Mouse (Mus musculus) lung, adult 2 months (tissue): Measurements from ENCODE around the gene Nup210. TPM values are rescaled to one million over a fixed set of nuclear protein-coding genes. Genes with fewer than 3 reads are reported as not detected.

Experiments
- DNase-seq: peaks from one replicate; pipeline ENCODE4 v3.0.0; 2022
- H3K4me1 ChIP-seq: fragments of 200-500 bp; 2 replicates; pipeline ENCODE4 v1.6.1; 2011; ENCODE audit warnings: low read length; ENCODE audit not compliant: control insufficient read depth, insufficient read depth
- H3K4me3 ChIP-seq: fragments of 200-500 bp; replicated peaks from 2 replicates; pipeline ENCODE3; 2011; ENCODE audit warnings: low read depth, mild to moderate bottlenecking, control low read depth, low read length; ENCODE audit errors: extremely low read depth
- CTCF ChIP-seq: fragments of 200-500 bp; IDR thresholded peaks from 2 replicates; pipeline ENCODE4 v1.5.1; 2011; ENCODE audit warnings: mild to moderate bottlenecking, low read length, control low read depth; ENCODE audit not compliant: insufficient read depth
- POLR2A ChIP-seq: fragments of 200-500 bp; IDR thresholded peaks from 2 replicates; pipeline ENCODE4 v1.6.1; 2011; ENCODE audit warnings: low read depth, mild to moderate bottlenecking, control low read depth, low read length, borderline replicate concordance; ENCODE audit errors: extremely low read depth
- WGBS: fragments of 180-500 bp; shearing (Covaris S2); methylation state at CpG from one replicate; pipeline ENCODE4 v1.1.7; 2018; 5-methylcytosine and 5-hydroxymethylcytosine counted together
- polyA plus RNA-seq: library from polyadenylated mRNA; depleted of rRNA; stranded (reverse); fragments of >200 nt; gene quantifications from 2 replicates; pipeline ENCODE4 v1.2.3, GENCODE M21; 2012

Nup210 gene
- polyA plus RNA-seq, 1 experiment: 25.7 TPM

GRCm38 (mm10) chr6:91157237-91157570, 40.6 kb upstream of the Nup210 start:
- DNase-seq: no peak
- TF ChIP-seq POLR2A: no peak
- no peak for TF ChIP-seq CTCF
- 45% methylated on average over 5 of the region's 6 CpGs for WGBS
- H3K4me3 ChIP-seq: peak overlapping the region; percentile 71
- peaks cover 4% of the 10 kb centered on the region; the same call in 1 of the 2 replicates for H3K4me1 ChIP-seq

- 1% methylated on average over 38 of the region's 42 CpGs for WGBS
- TF ChIP-seq CTCF: no peak
- TF ChIP-seq POLR2A: peak; percentile 57; the same call in 1 of the 2 replicates
- H3K4me3 ChIP-seq: peak within 1 kb of the TSS; percentile 71
- peak; percentile 81 for DNase-seq
- peaks cover 4% of the 10 kb centered on the region; the same call in 1 of the 2 replicates for H3K4me1 ChIP-seq
These were observed 40.1 kb upstream of the Nup210 start, which contains the start of gene Hdac11 for GRCm38 (mm10) chr6:91156554-91157236. Hdac11 (plus strand) TSS chr6:91156665.

GRCm38 (mm10) chr6:91156062-91156461, 39.4 kb upstream of the Nup210 start:
- DNase-seq: no peak
- no peak overlapping the region for H3K4me3 ChIP-seq
- TF ChIP-seq POLR2A: no peak
- no peak for TF ChIP-seq CTCF
- H3K4me1 ChIP-seq: peaks cover 4% of the 10 kb centered on the region; the same call in 1 of the 2 replicates
- 18% methylated on average over 4 of the region's 4 CpGs for WGBS

GRCm38 (mm10) chr6:91155286-91155685, 38.7 kb upstream of the Nup210 start:
- no peak overlapping the region for H3K4me3 ChIP-seq
- H3K4me1 ChIP-seq: peaks cover 4% of the 10 kb centered on the region; the same call in 1 of the 2 replicates
- WGBS: 43% methylated on average over 3 of the region's 3 CpGs
- TF ChIP-seq CTCF (no peak), POLR2A (no peak)
- DNase-seq: no peak

DNA sequence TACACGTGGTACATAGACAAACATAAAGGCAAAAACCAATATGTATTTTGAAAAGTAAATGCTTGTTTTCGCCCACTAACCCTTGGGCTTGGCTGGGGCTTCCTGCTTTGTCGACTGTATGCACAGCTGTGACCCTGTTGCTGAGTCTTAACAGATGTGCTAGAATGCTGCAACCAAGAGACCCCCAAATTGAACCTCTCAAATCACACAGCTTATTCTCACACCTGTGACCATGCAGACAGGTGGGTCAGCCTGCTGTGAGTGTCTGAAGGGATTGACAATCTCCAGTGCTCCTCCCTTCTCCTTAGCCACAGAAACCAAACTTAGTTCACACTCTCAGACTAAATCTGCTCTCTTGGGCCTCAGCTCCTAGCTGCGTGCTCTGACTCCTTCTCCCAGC, 38.1 kb upstream of the Nup210 start:
- no peak overlapping the region for H3K4me3 ChIP-seq
- no peak for DNase-seq
- peaks cover 4% of the 10 kb centered on the region; the same call in 1 of the 2 replicates for H3K4me1 ChIP-seq
- TF ChIP-seq POLR2A (no peak), CTCF (no peak)
- 48% methylated on average over 4 of the region's 4 CpGs for WGBS

DNA sequence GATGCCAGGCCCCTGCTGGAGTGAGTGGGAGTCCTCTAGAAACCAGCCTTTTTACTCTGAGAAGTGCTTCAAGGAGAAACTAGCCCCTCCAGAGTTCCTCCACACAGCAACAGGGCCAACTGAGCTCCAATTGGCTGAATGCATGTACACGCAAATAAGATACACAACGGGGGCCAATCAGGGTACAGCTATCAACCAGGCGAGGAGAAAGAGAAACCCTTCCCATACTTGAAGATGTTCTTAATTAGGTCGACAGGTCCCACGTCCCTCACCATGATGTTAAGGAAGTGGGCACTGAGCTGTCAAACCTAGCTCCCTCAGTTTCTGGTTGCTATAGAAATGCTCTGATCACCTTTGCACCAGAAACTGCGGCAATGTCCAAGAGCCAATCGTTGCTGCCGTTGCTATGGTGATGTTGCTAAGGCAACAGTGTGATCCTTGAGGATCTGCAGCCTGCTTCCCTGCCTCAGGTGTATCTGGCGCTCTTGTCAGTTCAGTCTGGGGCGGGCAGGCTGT, 37.0 kb upstream of the Nup210 start:
- TF ChIP-seq CTCF (no peak), POLR2A (no peak)
- DNase-seq: no peak
- Histone ChIP-seq H3K4me3 (no peak overlapping the region), H3K4me1 (peaks cover 4% of the 10 kb centered on the region; the same call in 1 of the 2 replicates)
- WGBS: 7% methylated on average over 10 of the region's 10 CpGs

GRCm38 (mm10) chr6:91152892-91153548, 36.4 kb upstream of the Nup210 start:
- H3K4me3 ChIP-seq: no peak overlapping the region
- no peak for TF ChIP-seq POLR2A
- 32% methylated on average over 7 of the region's 7 CpGs for WGBS
- H3K4me1 ChIP-seq: peaks cover 4% of the 10 kb centered on the region; the same call in 1 of the 2 replicates
- no peak for DNase-seq

- no peak for TF ChIP-seq POLR2A
- TF ChIP-seq CTCF: no peak
- WGBS: 81% methylated on average over 2 of the region's 2 CpGs
- no peak for DNase-seq
- Histone ChIP-seq H3K4me3 (no peak overlapping the region), H3K4me1 (no peaks in the 10 kb centered on the region)
These were observed 30.6 kb upstream of the Nup210 start for GRCm38 (mm10) chr6:91147152-91147770.

DNA sequence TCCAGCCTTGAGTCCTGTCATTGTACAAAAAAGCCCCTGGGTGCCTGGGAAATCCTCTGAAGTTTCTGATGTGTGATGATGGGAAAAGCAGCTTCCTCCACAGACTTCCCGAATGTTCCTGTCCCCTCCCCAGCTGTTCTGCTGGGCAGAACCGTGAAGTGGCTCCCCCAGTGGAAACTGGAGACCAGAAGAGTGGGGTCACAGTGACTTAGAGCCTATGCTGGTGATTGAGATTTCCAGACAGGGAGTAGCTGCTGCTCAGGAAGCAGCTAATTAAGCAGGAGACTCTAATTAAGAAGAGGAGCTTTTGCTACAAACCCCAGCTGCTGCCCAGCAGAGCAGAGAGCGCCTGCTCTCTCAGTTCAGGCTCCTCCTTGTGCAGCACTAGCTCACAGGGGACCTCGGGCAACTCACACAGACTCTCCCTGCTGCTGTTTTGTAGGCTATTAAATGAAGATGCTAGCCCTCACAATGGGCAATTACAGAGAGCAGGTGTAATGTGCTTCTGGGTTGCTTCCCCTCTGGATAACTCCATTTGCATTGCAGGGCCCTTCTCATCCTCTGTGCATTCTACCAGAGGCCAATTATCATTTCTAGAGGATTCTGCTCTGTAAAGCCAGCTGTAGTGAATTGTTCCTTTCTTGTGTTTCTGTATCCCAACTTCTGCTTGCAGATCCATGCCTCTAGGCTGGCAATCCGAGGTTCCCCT, 30.0 kb upstream of the Nup210 start:
- H3K4me3 ChIP-seq: no peak overlapping the region
- TF ChIP-seq CTCF (no peak), POLR2A (no peak)
- WGBS: 38% methylated on average over 5 of the region's 5 CpGs
- no peak for DNase-seq
- no peaks in the 10 kb centered on the region for H3K4me1 ChIP-seq
